Mouse (Mus musculus) liver, postnatal 0 days (tissue): ENCODE measurements around the gene Unk.
"Not testable (repeated sequence)": the region's sequence is repeated elsewhere in the genome, so short reads cannot be mapped to it uniquely, and the experiment has no call there.

ENCODE experiments used
- CTCF ChIP-seq: sonication (generic); IDR thresholded peaks from 2 replicates; pipeline ENCODE4 v1.5.1; 2016; ENCODE audit warnings: antibody characterized with exemption, low read depth
- EP300 ChIP-seq: IDR thresholded peaks from 2 replicates; pipeline ENCODE4 v1.6.1; 2016; ENCODE audit warnings: antibody characterized with exemption, low read depth, mild to moderate bottlenecking

- not testable (repeated sequence) for TF ChIP-seq CTCF, EP300
These were observed 62.8 kb downstream of the Unk start for GRCm38 (mm10) chr11:116092959-116093358.
